Mouse (Mus musculus): ENCODE measurements around the gene Dhcr24.

Dhcr24 gene

GRCm38 (mm10) chr4:106613105-106613504, 52.3 kb downstream of the Dhcr24 start:
- no peak for DNase-seq

GRCm38 (mm10) chr4:106613560-106613959, 52.7 kb downstream of the Dhcr24 start:
- DNase-seq: peak in 1 of 2 experiments; percentile 9

- peak; percentile 93 to 95 for DNase-seq
These were observed 53.5 kb downstream of the Dhcr24 start for GRCm38 (mm10) chr4:106614180-106614797.

- no peak for DNase-seq
These were observed 54.0 kb downstream of the Dhcr24 start for GRCm38 (mm10) chr4:106614881-106615280.

- no peak for DNase-seq
These were observed 54.8 kb downstream of the Dhcr24 start for GRCm38 (mm10) chr4:106615637-106616036.

GRCm38 (mm10) chr4:106617056-106617455, 56.2 kb downstream of the Dhcr24 start, which contains the start of gene Lexm:
Gene Lexm, minus strand, starts transcription at chr4:106617241.
- DNase-seq: peak in 1 of 2 experiments; percentile 26

- DNase-seq: no peak
These were observed 58.1 kb downstream of the Dhcr24 start for GRCm38 (mm10) chr4:106618898-106619297.

- peak; percentile 18 to 41 for DNase-seq
These were observed 60.6 kb downstream of the Dhcr24 start for GRCm38 (mm10) chr4:106621428-106621827.

- DNase-seq: peak; percentile 74 to 80
These were observed 61.2 kb downstream of the Dhcr24 start, which contains the start of gene Ttc22 for GRCm38 (mm10) chr4:106622030-106622493. Gene Ttc22, plus strand, starts transcription at chr4:106622432.

GRCm38 (mm10) chr4:106622712-106623111, 61.9 kb downstream of the Dhcr24 start:
- DNase-seq: peak; percentile 76 to 81

- DNase-seq: no peak
These were observed 63.4 kb downstream of the Dhcr24 start for GRCm38 (mm10) chr4:106624271-106624670.

- DNase-seq: peak; percentile 67 to 68
These were observed 67.0 kb downstream of the Dhcr24 start for GRCm38 (mm10) chr4:106627809-106628208.

- DNase-seq: no peak
These were observed 68.0 kb downstream of the Dhcr24 start for GRCm38 (mm10) chr4:106628650-106629360.

- no peak for DNase-seq
These were observed 68.5 kb downstream of the Dhcr24 start for GRCm38 (mm10) chr4:106629374-106629773.

- DNase-seq: peak; percentile 90 to 93
These were observed 69.7 kb downstream of the Dhcr24 start for GRCm38 (mm10) chr4:106630333-106631220.

GRCm38 (mm10) chr4:106632313-106632712, 71.5 kb downstream of the Dhcr24 start:
- peak in 1 of 2 experiments; percentile 32 for DNase-seq

GRCm38 (mm10) chr4:106633281-106634085, 72.6 kb downstream of the Dhcr24 start:
- DNase-seq: peak; percentile 69 to 70

- DNase-seq: peak; percentile 60 to 68
These were observed 73.2 kb downstream of the Dhcr24 start for GRCm38 (mm10) chr4:106634086-106634479.
